Mouse (Mus musculus): ENCODE measurements at regions not wholly inside any gene's neighbourhood (a gene's known extent, or its start where the extent isn't known, plus 50 kb on each side); places are given as distances from the start of the nearest gene placed in this dataset.
"Not testable (repeated sequence)": the region's sequence is repeated elsewhere in the genome, so short reads cannot be mapped to it uniquely, and the experiment has no call there.

GRCm38 (mm10) chr3:117054711-117055110, 85.9 kb upstream of the Palmd start:
- H3K27ac ChIP-seq (ENCODE audit: low read depth, low read length); ATAC-seq; H3K9ac ChIP-seq (ENCODE audit: low read depth, low read length); H3K4me3 ChIP-seq (ENCODE audit: low read length); H3K4me1 ChIP-seq (ENCODE audit: control insufficient read depth, insufficient read depth, low read depth, low read length); H3K4me2 ChIP-seq (ENCODE audit: low read length); H3K27me3 ChIP-seq (replicated peaks; ENCODE audit: control insufficient read depth, insufficient read depth, low read length); H3K9me3 ChIP-seq (ENCODE audit: control insufficient read depth, low read length); H3K36me3 ChIP-seq (ENCODE audit: control insufficient read depth, insufficient read depth, low read length): not testable (repeated sequence)
- WGBS: 96% methylated on average over 3 of the region's 3 CpGs

GRCm38 (mm10) chr3:117051431-117051830, 82.6 kb upstream of the Palmd start:
- Histone ChIP-seq H3K9ac (ENCODE audit: low read depth, low read length) (no peak overlapping the region), H3K4me3 (ENCODE audit: low read length) (no peak overlapping the region), H3K4me1 (ENCODE audit: control insufficient read depth, insufficient read depth, low read depth, low read length) (no peaks in the 10 kb centered on the region), H3K9me3 (ENCODE audit: control insufficient read depth, low read length) (no peaks in the 10 kb centered on the region), H3K27ac (ENCODE audit: low read depth, low read length) (no peak overlapping the region), H3K36me3 (ENCODE audit: control insufficient read depth, insufficient read depth, low read length) (no peaks in the 10 kb centered on the region), H3K4me2 (ENCODE audit: low read length) (no peak overlapping the region), H3K27me3 (replicated peaks; ENCODE audit: control insufficient read depth, insufficient read depth, low read length) (no peaks in the 10 kb centered on the region)
- WGBS: 86% methylated on average over 3 of the region's 3 CpGs
- no peak for ATAC-seq

GRCm38 (mm10) chr3:117050909-117051308, 82.1 kb upstream of the Palmd start:
- no peaks in the 10 kb centered on the region for H3K9me3 ChIP-seq (ENCODE audit: control insufficient read depth, low read length)
- H3K4me2 ChIP-seq (ENCODE audit: low read length): no peak overlapping the region
- no peaks in the 10 kb centered on the region for H3K36me3 ChIP-seq (ENCODE audit: control insufficient read depth, insufficient read depth, low read length)
- H3K4me1 ChIP-seq (ENCODE audit: control insufficient read depth, insufficient read depth, low read depth, low read length): no peaks in the 10 kb centered on the region
- 70% methylated on average over 3 of the region's 3 CpGs for WGBS
- no peak overlapping the region for H3K27ac ChIP-seq (ENCODE audit: low read depth, low read length)
- H3K4me3 ChIP-seq (ENCODE audit: low read length): no peak overlapping the region
- ATAC-seq: no peak
- no peak overlapping the region for H3K9ac ChIP-seq (ENCODE audit: low read depth, low read length)
- H3K27me3 ChIP-seq (replicated peaks; ENCODE audit: control insufficient read depth, insufficient read depth, low read length): no peaks in the 10 kb centered on the region

GRCm38 (mm10) chr3:117049410-117049809, 80.6 kb upstream of the Palmd start:
- Histone ChIP-seq H3K9ac (ENCODE audit: low read depth, low read length) (no peak overlapping the region), H3K4me2 (ENCODE audit: low read length) (no peak overlapping the region), H3K4me1 (ENCODE audit: control insufficient read depth, insufficient read depth, low read depth, low read length) (no peaks in the 10 kb centered on the region), H3K27ac (ENCODE audit: low read depth, low read length) (no peak overlapping the region), H3K36me3 (ENCODE audit: control insufficient read depth, insufficient read depth, low read length) (no peaks in the 10 kb centered on the region), H3K4me3 (ENCODE audit: low read length) (no peak overlapping the region), H3K9me3 (ENCODE audit: control insufficient read depth, low read length) (no peaks in the 10 kb centered on the region), H3K27me3 (replicated peaks; ENCODE audit: control insufficient read depth, insufficient read depth, low read length) (no peaks in the 10 kb centered on the region)
- 75% methylated on average over 3 of the region's 3 CpGs for WGBS
- ATAC-seq: no peak

GRCm38 (mm10) chr3:117044809-117045208, 76.0 kb upstream of the Palmd start:
- no peak for ATAC-seq
- H3K27ac ChIP-seq (ENCODE audit: low read depth, low read length): no peak overlapping the region
- H3K4me2 ChIP-seq (ENCODE audit: low read length): no peak overlapping the region
- 58% methylated on average over 4 of the region's 4 CpGs for WGBS
- H3K27me3 ChIP-seq (replicated peaks; ENCODE audit: control insufficient read depth, insufficient read depth, low read length): no peaks in the 10 kb centered on the region
- H3K9ac ChIP-seq (ENCODE audit: low read depth, low read length): no peak overlapping the region
- no peaks in the 10 kb centered on the region for H3K9me3 ChIP-seq (ENCODE audit: control insufficient read depth, low read length)
- no peaks in the 10 kb centered on the region for H3K36me3 ChIP-seq (ENCODE audit: control insufficient read depth, insufficient read depth, low read length)
- no peaks in the 10 kb centered on the region for H3K4me1 ChIP-seq (ENCODE audit: control insufficient read depth, insufficient read depth, low read depth, low read length)
- H3K4me3 ChIP-seq (ENCODE audit: low read length): no peak overlapping the region

- WGBS: 76% methylated on average over 2 of the region's 2 CpGs
- no peak for ATAC-seq
Measured at GRCm38 (mm10) chr3:117044304-117044703, 75.5 kb upstream of the Palmd start.

GRCm38 (mm10) chr3:117038928-117039300, 70.1 kb upstream of the Palmd start:
- WGBS: 90% methylated on average over 1 of the region's 1 CpGs
- Histone ChIP-seq H3K27me3 (replicated peaks; ENCODE audit: control insufficient read depth, insufficient read depth, low read length) (no peaks in the 10 kb centered on the region), H3K36me3 (ENCODE audit: control insufficient read depth, insufficient read depth, low read length) (no peaks in the 10 kb centered on the region), H3K4me2 (ENCODE audit: low read length) (no peak overlapping the region), H3K27ac (ENCODE audit: low read depth, low read length) (no peak overlapping the region), H3K4me3 (ENCODE audit: low read length) (no peak overlapping the region), H3K9me3 (ENCODE audit: control insufficient read depth, low read length) (no peaks in the 10 kb centered on the region), H3K4me1 (ENCODE audit: control insufficient read depth, insufficient read depth, low read depth, low read length) (no peaks in the 10 kb centered on the region), H3K9ac (ENCODE audit: low read depth, low read length) (no peak overlapping the region)
- no peak for ATAC-seq

More at GRCm38 (mm10) chr3:117044304-117044703, 75.5 kb upstream of the Palmd start:
- no peaks in the 10 kb centered on the region for H3K4me1 ChIP-seq (ENCODE audit: control insufficient read depth, insufficient read depth, low read depth, low read length)
- H3K4me3 ChIP-seq (ENCODE audit: low read length): no peak overlapping the region
- no peak overlapping the region for H3K4me2 ChIP-seq (ENCODE audit: low read length)
- no peaks in the 10 kb centered on the region for H3K27me3 ChIP-seq (replicated peaks; ENCODE audit: control insufficient read depth, insufficient read depth, low read length)
- no peak overlapping the region for H3K27ac ChIP-seq (ENCODE audit: low read depth, low read length)
- H3K9me3 ChIP-seq (ENCODE audit: control insufficient read depth, low read length): no peaks in the 10 kb centered on the region
- H3K9ac ChIP-seq (ENCODE audit: low read depth, low read length): no peak overlapping the region
- H3K36me3 ChIP-seq (ENCODE audit: control insufficient read depth, insufficient read depth, low read length): no peaks in the 10 kb centered on the region

- Histone ChIP-seq H3K27me3 (replicated peaks; ENCODE audit: control insufficient read depth, insufficient read depth, low read length) (no peaks in the 10 kb centered on the region), H3K9me3 (ENCODE audit: control insufficient read depth, low read length) (no peaks in the 10 kb centered on the region), H3K4me2 (ENCODE audit: low read length) (no peak overlapping the region), H3K36me3 (ENCODE audit: control insufficient read depth, insufficient read depth, low read length) (no peaks in the 10 kb centered on the region), H3K9ac (ENCODE audit: low read depth, low read length) (no peak overlapping the region), H3K4me1 (ENCODE audit: control insufficient read depth, insufficient read depth, low read depth, low read length) (no peaks in the 10 kb centered on the region), H3K27ac (ENCODE audit: low read depth, low read length) (no peak overlapping the region), H3K4me3 (ENCODE audit: low read length) (no peak overlapping the region)
- WGBS: 87% methylated on average over 4 of the region's 4 CpGs
- ATAC-seq: no peak
Measured at GRCm38 (mm10) chr3:117038280-117038927, 69.6 kb upstream of the Palmd start.

All from hindbrain, embryonic 16.5 days (tissue).